Mouse (Mus musculus) lung, adult 2 months (tissue): ENCODE results near the gene Kank2.

ENCODE experiments used
- CTCF ChIP-seq: fragments of 200-500 bp; IDR thresholded peaks from 2 replicates; pipeline ENCODE4 v1.5.1; 2011; ENCODE audit warnings: mild to moderate bottlenecking, low read length, control low read depth; ENCODE audit not compliant: insufficient read depth
- POLR2A ChIP-seq: fragments of 200-500 bp; IDR thresholded peaks from 2 replicates; pipeline ENCODE4 v1.6.1; 2011; ENCODE audit warnings: low read depth, mild to moderate bottlenecking, control low read depth, low read length, borderline replicate concordance; ENCODE audit errors: extremely low read depth

DNA sequence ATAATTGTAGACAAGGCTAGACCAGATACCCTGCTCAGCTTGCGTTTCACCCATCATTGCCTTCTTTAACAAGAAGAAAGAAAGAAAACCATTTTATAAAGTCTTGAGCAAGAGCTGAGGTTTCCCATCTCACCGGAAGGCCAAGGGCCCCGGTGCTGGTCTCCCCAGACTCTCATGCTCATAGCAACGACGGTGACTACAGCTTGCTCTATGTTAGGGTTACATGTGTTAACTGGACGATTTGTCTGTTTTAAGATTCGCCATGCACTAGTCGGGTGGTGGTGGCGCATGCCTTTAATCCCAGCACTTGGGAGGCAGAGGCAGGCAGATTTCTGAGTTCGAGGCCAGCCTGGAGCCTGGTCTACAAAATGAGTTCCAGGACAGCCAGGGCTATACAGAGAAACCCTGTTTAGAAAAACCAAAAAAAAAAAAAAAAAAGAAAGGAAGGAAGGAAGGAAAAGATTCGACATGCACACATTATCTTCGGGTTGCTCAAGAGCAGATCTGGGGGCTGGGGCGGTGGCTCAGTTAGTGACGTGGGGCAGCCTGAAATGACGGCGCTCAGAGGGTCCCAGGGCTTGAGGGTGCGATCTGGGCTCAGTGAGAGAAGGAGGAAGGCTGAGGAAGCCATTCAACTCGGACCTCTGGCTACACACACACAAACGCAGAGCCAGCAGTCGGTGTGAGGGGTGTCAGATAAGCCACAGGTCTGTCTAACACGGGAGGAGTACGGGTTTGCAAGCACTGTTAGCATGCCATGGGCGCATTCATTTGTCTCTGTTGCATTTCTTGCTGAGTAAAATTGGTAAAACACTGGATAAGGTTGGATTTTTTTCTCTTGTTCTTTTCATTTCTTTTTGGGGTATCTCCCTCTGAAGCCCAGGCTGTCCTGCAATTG is 73.1 kb downstream of the Kank2 start:
- TF ChIP-seq CTCF: no peak
- no peak for TF ChIP-seq POLR2A
